ENCODE assay signal across 14 mouse cellular contexts in the genomic region with DNA sequence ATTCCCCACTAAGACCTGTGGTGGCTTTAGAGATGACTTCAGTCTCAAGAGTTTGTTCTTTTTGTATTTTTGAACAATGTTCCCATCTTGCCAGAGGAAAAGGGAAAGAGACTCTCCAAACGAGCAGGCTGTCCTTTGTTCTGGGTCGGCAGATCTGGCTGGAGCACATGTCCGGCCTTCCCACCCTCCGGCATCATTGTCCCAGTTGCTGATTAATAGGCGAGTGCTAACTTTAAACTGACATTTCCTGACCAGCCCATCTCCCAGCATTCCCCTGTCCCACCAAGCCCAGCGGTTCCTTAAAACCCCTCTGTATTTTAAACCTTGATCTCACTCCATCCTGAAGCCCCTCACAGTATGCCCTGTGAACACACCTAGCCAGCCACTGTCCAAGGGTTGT.
DNase-seq lines count a peak whose midpoint lies in the region.
"Had no signal": no experiment of that assay in that cellular context is flagged by ENCODE, and none has a peak within 500 bp of the region (broad histone marks: within the 10 kb centered on the region; RNA-seq: fewer than 3 reads in every experiment).

No protein-coding gene starts in this region.

- peak overlapping the region; percentile 99 for H3K27ac ChIP-seq in brown adipose tissue, adult 24 weeks (replicated peaks; ENCODE audit: low read depth, low read length)
- H3K27ac ChIP-seq: forebrain, embryonic 13.5 days; limb, embryonic 15.5 days; macrophage; midbrain, embryonic 15.5 days had no signal

- peak; percentile 23 for DNase-seq in adrenal gland, adult 2 months
- no peak for DNase-seq in adrenal gland, adult 18-20 months (ENCODE audit: low spot score in 2 of 2)
- peak; percentile 36 for DNase-seq in kidney, adult 18-20 months
- peak; percentile 25 to 46 for DNase-seq in kidney, postnatal 4 days
- no peak for DNase-seq in right cerebral cortex, postnatal 25 days
- DNase-seq in embryo, embryonic 9.5 days (ENCODE audit: extremely low spot score), result no peak
- DNase-seq in thymus, postnatal 14 days, result no peak
- DNase-seq: adrenal gland, adult 8-10 months; thymus, postnatal 36 days had no signal

- H3K4me3 ChIP-seq in brown adipose tissue, adult 24 weeks (ENCODE audit: insufficient read depth, low read depth, low read length), result no peak overlapping the region
- H3K4me3 ChIP-seq: forebrain, embryonic 13.5 days; limb, embryonic 15.5 days; midbrain, embryonic 15.5 days had no signal

- peaks cover 15% of the 10 kb centered on the region for H3K4me1 ChIP-seq in brown adipose tissue, adult 24 weeks (ENCODE audit: control insufficient read depth, insufficient read depth, insufficient read length, low read length)
- H3K4me1 ChIP-seq: forebrain, embryonic 13.5 days; limb, embryonic 15.5 days; midbrain, embryonic 15.5 days had no signal

Comparison
In these comparisons a context has a peak if more than half of its experiments do, and no peak if none do; other contexts are left out.
1. DNase-seq: peak in adrenal gland, adult 2 months (single experiment), kidney, adult 18-20 months (single experiment) and kidney, postnatal 4 days (2 of 2); none in adrenal gland, adult 18-20 months (0 of 2), right cerebral cortex, postnatal 25 days (single experiment), embryo, embryonic 9.5 days (single experiment) and thymus, postnatal 14 days (single experiment).